Mouse (Mus musculus) T-helper 17 cell (primary cell): ENCODE results near the gene Plekhh2.

Source experiments
- in situ Hi-C, 2 experiments: fragments of 300-600 bp; cut with MboI, MseI; formaldehyde crosslinking; loops; 1 replicate in 1 of 2; 2 replicates in 1 of 2; pipeline ENCODE4 v1.15.1; 2025; ENCODE audit warnings: high pct_unique_total_duplicates in 2 of 2

The Plekhh2 gene

GRCm38 (mm10) chr17:84511682-84512515, at the start of gene Plekhh2:
TSS of gene Plekhh2 (plus strand) at chr17:84511895.
- in situ Hi-C loops: no loop called here

GRCm38 (mm10) chr17:84465753-84466608, 45.7 kb upstream of the Plekhh2 start, which contains the start of gene Thada:
TSS of gene Thada (minus strand) at chr17:84466205.
- in situ Hi-C loops: no loop called here

- in situ Hi-C loops: no loop called here
These were observed 37.4 kb upstream of the Plekhh2 start for GRCm38 (mm10) chr17:84474312-84474711.

GRCm38 (mm10) chr17:84477176-84477575, 34.5 kb upstream of the Plekhh2 start:
- in situ Hi-C loops: no loop called here

GRCm38 (mm10) chr17:84478276-84478675, 33.4 kb upstream of the Plekhh2 start:
- in situ Hi-C loops: no loop called here

- in situ Hi-C loops: no loop called here
These were observed 31.0 kb upstream of the Plekhh2 start for GRCm38 (mm10) chr17:84480464-84481355.

GRCm38 (mm10) chr17:84482831-84483230, 28.9 kb upstream of the Plekhh2 start:
- in situ Hi-C loops: no loop called here

GRCm38 (mm10) chr17:84483673-84484320, 27.9 kb upstream of the Plekhh2 start:
- in situ Hi-C loops: no loop called here

GRCm38 (mm10) chr17:84487415-84487814, 24.3 kb upstream of the Plekhh2 start:
- in situ Hi-C loops: no loop called here

- in situ Hi-C loops: no loop called here
These were observed 19.3 kb upstream of the Plekhh2 start for GRCm38 (mm10) chr17:84492255-84492880.

- in situ Hi-C loops: no loop called here
These were observed 14.7 kb upstream of the Plekhh2 start for GRCm38 (mm10) chr17:84497026-84497425.

GRCm38 (mm10) chr17:84497559-84497958, 14.1 kb upstream of the Plekhh2 start:
- in situ Hi-C loops: no loop called here

- in situ Hi-C loops: no loop called here
These were observed 13.6 kb upstream of the Plekhh2 start for GRCm38 (mm10) chr17:84497972-84498604.

GRCm38 (mm10) chr17:84498639-84499038, 13.1 kb upstream of the Plekhh2 start:
- in situ Hi-C loops: no loop called here

- in situ Hi-C loops: no loop called here
These were observed 9.4 kb upstream of the Plekhh2 start for GRCm38 (mm10) chr17:84502341-84502740.

- in situ Hi-C loops: no loop called here
These were observed 5.8 kb upstream of the Plekhh2 start for GRCm38 (mm10) chr17:84505922-84506321.

- in situ Hi-C loops: no loop called here
These were observed 3.0 kb upstream of the Plekhh2 start for GRCm38 (mm10) chr17:84508736-84509135.

GRCm38 (mm10) chr17:84509176-84509575, 2.5 kb upstream of the Plekhh2 start:
- in situ Hi-C loops: no loop called here

- in situ Hi-C loops: no loop called here
These were observed 1.3 kb upstream of the Plekhh2 start for GRCm38 (mm10) chr17:84510355-84510754.
